Mouse (Mus musculus) testis, adult 2 months (tissue): Measurements from ENCODE around the gene Nfib.

Experiments
- CTCF ChIP-seq: fragments of 200-500 bp; IDR thresholded peaks from 2 replicates; pipeline ENCODE4 v1.5.1; 2012; ENCODE audit warnings: low read depth, mild to moderate bottlenecking, inconsistent platforms, low read length, moderate library complexity; ENCODE audit not compliant: control insufficient read depth, insufficient read depth, insufficient replicate concordance
- POLR2A ChIP-seq: fragments of 200-500 bp; IDR thresholded peaks from 2 replicates; pipeline ENCODE4 v1.6.1; 2012; ENCODE audit warnings: low read depth, mild to moderate bottlenecking, inconsistent platforms, low read length, moderate library complexity; ENCODE audit not compliant: control insufficient read depth

DNA sequence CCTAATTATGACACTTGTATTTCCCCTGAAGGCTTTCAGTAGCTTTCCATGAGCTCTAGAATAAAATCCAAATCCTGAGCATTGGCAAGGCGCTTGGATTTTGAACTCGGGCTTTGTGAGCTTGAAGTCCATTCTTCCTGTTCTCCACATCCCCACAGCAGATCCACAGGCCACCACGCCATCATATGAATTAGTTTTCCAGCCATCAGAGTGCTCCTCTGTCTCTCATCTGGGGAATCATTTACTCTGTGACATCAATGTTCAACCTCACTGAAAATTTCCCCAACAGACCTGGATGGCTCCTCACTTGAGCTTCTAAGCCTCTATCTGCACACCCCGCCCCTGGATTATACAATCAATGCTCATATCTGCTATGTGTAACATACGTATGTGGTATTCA is 262.1 kb downstream of the Nfib start:
- TF ChIP-seq POLR2A (no peak), CTCF (no peak)
